Mouse (Mus musculus) gonadal fat pad, adult 2 months (tissue): Measurements from ENCODE around the gene 1700080O16Rik. TPM values are rescaled to one million over a fixed set of nuclear protein-coding genes. Genes with fewer than 3 reads are reported as not detected.

ENCODE experiments used
- DNase-seq: peaks from one replicate; pipeline ENCODE4 v3.0.0-alpha.2; 2012; ENCODE audit warnings: low read depth
- polyA plus RNA-seq: library from polyadenylated mRNA; depleted of rRNA; stranded (reverse); fragments of >200 nt; gene quantifications from 2 replicates; pipeline ENCODE4 v1.2.3, GENCODE M21; 2012; rRNA removed

The 1700080O16Rik gene
- polyA plus RNA-seq = 0.08 and 0.14 TPM in 2 replicates

DNA sequence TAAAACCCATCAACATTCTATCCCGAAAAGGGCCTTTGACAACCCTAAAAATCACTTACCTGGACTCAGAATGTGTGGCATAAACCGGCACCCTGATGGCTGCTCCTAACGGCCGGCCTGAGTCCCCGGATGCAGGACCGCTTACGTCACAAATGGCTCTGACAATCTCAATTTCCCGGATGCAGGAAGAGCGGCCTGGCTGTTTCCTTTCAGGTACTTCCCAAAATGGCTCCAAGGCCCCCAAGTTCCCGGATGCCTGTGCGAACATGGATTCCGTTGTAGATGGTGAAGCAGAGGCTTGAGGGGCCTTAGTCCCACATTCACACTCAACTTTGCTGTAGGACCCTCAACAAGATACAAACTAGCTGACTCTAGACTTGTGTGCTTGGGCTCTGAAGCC lies at the start of gene 1700080O16Rik:
TSS of gene 1700080O16Rik (minus strand) at position 101 of the 400 bp plus-strand sequence.
- no peak for DNase-seq

DNA sequence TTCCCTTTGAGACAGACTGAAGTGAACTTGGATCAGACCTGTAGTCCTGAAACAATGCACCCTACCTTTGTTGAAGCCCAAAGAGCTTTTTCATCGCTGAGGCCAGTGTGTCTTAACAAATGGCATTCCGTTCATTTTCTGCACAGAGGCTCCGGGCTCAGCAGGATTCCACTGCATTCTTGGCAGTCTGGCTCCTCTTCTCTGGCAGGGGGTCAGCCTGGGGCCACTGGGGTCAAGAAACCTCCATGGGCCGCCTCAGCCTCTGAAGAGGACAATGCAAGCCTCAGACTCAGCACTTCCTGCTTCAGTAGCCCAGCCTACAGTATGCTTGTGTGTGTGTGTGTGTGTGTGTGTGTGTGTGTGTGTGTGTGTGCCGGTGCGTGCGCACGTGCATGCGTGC lies 45.1 kb upstream of the 1700080O16Rik start:
- no peak for DNase-seq

DNA sequence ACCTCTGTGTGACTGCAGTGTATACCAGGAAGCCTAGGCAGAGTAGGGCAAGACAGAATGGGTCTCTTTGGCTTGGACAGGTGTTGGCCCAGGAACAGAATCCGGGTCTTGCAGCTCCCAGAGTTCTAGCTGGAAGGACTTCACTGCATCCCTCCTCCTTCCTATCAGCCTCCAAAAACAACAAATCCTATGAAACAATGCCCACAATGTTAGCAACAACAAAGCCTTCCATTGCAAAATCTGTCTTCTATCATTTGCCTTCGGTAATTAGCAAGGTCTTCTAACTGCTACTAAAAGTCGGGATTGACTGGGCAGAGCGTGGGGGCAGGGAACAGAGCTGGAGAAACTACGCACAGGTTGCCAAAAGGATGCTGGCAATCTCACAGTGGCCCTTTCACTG lies 27.5 kb upstream of the 1700080O16Rik start:
- peak; percentile 61 for DNase-seq

DNA sequence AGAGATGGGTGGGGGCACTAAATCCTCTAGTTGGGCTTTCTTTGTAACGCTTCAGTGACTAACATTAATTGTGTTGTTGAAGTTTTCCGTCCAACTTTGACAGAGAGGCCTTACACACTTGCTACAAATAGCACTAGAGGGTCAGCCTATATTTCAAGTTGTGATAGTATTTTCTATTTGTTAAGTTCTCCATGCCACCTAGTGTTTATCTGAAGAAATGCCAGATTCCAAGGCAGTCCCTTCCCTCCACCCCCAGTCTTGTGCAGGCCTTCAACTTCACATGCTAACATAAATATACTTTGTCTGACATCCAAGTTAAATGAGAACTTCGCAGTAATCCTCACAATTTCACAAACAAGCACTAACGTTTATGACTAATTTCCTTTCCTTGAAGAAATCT lies 26.9 kb upstream of the 1700080O16Rik start:
- DNase-seq = no peak

DNA sequence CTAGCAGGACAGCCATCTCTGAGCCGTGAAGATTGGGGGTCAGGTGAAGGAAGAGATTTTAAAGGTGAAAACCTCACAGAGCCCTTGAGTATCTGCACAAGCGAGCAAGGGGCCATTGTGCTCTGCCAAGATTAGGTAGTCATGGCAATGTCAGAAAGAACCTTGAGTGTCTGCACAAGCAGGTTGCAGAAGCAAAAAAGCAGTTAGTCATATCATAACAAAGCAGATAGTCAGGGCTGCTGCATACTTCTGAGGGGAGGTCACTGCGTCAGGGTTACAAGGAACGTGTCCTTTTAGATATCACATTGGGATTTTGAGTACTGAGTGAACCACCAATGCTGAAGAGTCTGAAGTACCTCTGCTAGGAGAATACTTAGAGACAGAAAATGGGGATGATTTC lies 3.8 kb upstream of the 1700080O16Rik start:
- DNase-seq = no peak

DNA sequence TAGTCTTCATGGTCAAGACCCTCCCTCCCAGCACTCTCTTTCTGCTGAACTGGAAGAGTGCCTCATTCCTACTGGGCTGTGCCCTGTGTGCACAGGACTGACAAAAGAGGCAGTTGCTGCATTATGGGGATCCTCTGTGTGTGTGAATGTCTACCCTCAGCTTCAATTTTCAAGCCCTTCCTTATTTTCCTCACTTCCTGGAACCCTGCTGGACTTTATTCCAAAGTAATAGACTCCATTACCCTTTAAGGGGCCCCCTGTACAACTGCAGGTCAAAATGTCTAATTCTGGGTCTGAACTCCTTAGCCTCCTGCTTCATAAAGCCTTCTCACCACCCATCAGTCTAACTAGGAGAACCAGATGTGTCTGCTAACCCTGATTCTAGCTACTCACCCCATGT lies 2.0 kb upstream of the 1700080O16Rik start:
- no peak for DNase-seq

DNA sequence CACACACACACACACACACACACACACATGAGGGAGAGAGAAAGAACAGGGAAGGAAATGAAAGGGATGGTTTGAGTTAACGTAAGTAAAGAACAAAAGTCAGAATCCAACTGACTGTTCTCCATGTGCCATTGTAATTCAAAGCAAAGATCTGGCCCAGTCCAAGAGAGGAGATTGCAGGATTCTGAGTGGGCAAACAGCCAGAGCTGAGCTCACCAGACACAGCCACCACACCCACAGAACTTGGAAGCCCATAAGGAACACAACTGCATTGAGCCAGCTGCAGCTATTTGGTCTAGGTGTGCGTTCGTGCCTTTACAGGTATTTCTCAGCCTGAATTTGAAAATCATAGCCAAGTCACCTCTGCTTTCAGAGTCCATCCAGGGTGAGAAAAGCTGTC lies 24.5 kb downstream of the 1700080O16Rik start:
- no peak for DNase-seq

DNA sequence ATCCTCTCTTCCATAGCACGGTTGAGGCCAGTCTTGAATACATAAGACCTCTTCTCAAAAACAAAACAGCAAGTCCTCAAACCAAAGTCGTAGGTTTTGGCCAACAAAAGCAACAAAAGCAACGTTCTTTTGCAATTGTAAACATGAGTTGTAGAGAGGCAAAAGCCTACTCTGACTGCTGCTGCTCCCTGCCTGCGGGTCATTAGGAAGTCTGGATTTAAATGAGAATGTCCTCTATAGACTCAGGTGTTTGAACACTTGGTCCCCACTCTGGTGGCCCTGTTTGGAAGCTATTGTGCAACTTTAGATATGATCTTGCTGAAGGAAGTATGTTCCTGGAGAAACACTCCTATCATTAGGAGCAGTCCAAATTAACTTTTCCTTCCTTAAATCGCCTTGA lies 34.5 kb downstream of the 1700080O16Rik start:
- no peak for DNase-seq

DNA sequence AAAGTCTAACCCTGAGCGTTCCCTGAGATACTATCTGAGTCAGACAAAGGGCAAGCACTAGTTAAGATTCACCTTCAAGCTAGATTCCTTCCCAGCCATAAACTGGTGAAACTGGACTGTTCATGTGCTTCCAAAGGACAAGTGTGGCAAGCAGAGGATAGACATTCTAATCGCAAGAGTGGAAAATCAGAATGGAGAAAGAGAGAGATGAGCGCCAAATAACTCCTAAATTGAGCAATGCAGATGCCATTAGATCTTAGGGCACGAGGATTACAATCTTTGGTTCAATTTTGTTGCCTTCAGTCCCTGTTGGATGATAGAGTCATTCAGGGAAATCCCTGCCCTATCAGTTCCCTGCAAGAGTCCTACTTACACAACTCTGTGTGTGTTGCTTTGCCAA lies 53.5 kb downstream of the 1700080O16Rik start:
- DNase-seq = peak; percentile 62

Other genes starting within 250 kb of the 1700080O16Rik start
- gene Usp26, start 171.5 kb downstream of the 1700080O16Rik start, polyA plus RNA-seq = not detected in 2 replicates
- 48.5 and 101 TPM in 2 replicates for gene Gpc4, start 192.5 kb upstream of the 1700080O16Rik start, polyA plus RNA-seq